Mouse (Mus musculus): ENCODE measurements around the gene Ergic2.

GRCm38 (mm10) chr6:148255395-148256053 lies 43.4 kb upstream of the Ergic2 start:
- TF ChIP-seq POLR2A (IDR thresholded peaks at IDR 0.05; ENCODE audit: low read depth, low read length): no peak
- no peak for TF ChIP-seq CTCF (IDR thresholded peaks at IDR 0.05; ENCODE audit: extremely low read depth, insufficient read length, insufficient replicate concordance, low read depth, low read length)

Measured in small intestine, adult 2 months (tissue).